Mouse (Mus musculus) small intestine, adult 2 months (tissue): ENCODE results near the gene Crnkl1.

Experiments
- CTCF ChIP-seq: fragments of 200-500 bp; IDR thresholded peaks from 2 replicates; pipeline ENCODE4 v1.5.1; 2012; ENCODE audit warnings: low read depth, mild to moderate bottlenecking, control low read depth, inconsistent platforms, low read length, moderate library complexity, mixed read lengths; ENCODE audit not compliant: insufficient replicate concordance, insufficient read length; ENCODE audit errors: extremely low read depth
- POLR2A ChIP-seq: fragments of 200-500 bp; IDR thresholded peaks from 2 replicates; pipeline ENCODE4 v1.6.1; 2012; ENCODE audit warnings: low read depth, mild to moderate bottlenecking, control low read depth, inconsistent platforms, low read length, moderate library complexity

DNA sequence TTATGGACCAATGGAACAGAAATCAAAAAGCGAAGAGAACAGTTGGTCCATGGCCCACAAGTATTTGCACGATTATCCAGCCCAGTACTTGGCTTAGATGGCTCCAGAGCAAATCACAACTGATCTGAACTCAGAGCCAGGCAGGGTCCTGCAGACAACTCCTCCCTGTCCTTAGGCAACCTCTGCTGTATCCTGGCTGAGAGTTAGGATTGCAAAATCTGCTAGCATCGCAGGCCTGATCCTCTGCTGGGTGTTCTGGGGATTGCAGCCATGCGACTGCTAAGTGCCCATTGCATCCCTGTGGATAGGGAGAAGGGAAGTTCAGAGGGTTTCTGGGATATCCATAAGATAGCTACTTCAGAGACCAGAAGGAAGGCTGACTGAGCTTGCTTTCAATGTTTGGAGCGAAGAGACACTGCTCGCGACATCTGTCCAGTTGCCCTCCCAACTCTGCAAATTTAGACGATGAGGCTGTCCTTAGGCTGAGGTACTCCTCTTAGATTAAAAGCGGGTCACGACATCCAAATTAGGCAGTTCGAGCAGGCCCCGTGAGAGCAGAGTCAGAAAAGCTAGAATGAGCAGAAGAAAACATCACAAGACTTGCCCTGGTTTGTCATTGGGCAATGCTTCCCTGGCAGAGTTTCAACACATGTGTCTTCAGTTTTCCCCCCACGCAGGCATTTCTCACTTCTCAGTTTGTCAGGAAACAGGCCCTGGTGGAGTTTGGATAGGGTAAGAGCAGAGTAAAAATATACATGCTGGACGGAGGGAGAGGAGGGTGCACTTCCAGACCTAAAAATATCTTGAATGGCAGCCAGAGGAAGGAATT is 46.7 kb downstream of the Crnkl1 start:
- TF ChIP-seq CTCF (peak; percentile 28; the same call in 1 of the 2 replicates), POLR2A (no peak)
